Mouse (Mus musculus) testis, postnatal 10 days (tissue): ENCODE results near the gene Camk1d.
"Not testable (repeated sequence)": the region's sequence is repeated elsewhere in the genome, so short reads cannot be mapped to it uniquely, and the experiment has no call there.

ENCODE experiments used
- DNase-seq: peaks from one replicate; pipeline ENCODE4 v3.0.0; 2021; ENCODE audit warnings: low spot score

The Camk1d gene

DNA sequence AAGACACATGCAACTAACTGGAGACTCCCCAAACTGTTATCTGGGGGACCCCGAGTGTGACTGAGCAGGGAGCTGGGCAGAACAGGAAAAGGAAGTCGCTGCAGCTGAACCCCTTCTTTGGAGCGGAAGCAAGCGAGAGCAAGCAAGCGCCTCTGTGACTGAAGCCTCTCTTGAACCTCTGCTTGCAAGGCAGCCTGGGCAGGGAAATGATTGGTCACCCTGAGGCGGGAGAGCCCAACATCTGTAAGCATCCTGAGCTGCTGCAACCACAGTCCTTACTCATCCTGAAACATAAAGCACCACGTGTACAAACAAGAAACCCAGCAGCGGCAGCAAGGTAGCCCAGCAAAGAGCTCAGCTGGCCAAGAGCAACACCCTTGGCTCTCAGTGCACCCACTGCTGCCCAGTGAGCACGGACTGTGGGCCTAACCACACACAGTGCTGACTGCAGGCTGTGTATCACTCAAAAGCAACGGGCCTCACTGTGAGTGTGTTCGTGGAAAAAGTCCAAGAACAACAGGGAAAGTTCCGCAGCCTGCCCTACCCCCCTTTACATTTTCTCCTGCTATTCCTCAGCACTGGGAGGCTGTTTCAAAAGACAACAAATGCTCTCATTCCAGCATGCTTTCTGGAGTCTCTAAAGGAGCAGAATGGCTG, 100.5 kb downstream of the Camk1d start:
- DNase-seq, result no peak

DNA sequence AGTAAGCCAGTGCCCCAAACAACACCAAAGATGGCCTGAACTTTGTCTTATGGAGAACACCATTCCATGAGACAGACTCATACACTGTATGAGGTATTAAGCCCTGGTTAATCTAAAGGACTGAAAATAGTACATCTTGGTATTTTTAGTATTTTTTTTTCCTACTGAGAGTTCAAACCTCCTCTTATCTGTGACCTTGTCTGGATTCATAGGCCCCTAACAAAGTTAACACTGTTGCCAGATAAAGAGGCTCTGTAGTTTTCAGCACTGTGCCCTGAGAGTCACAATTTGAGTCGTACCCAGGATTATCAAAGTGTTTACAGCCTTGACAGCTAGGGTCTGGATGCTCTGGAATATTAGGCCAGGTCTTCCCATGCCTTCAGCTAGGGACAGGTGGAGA, 102.7 kb downstream of the Camk1d start:
- DNase-seq, result no peak

- DNase-seq, result no peak
Observed at GRCm38 (mm10) chr2:5610521-5610920, 103.8 kb downstream of the Camk1d start.

- DNase-seq, result no peak
Observed at GRCm38 (mm10) chr2:5607920-5608841, 106.1 kb downstream of the Camk1d start.

GRCm38 (mm10) chr2:5605849-5606248, 108.5 kb downstream of the Camk1d start:
- no peak for DNase-seq

GRCm38 (mm10) chr2:5602044-5602443, 112.3 kb downstream of the Camk1d start:
- DNase-seq, result no peak

GRCm38 (mm10) chr2:5601243-5601642, 113.1 kb downstream of the Camk1d start:
- not testable (repeated sequence) for DNase-seq

DNA sequence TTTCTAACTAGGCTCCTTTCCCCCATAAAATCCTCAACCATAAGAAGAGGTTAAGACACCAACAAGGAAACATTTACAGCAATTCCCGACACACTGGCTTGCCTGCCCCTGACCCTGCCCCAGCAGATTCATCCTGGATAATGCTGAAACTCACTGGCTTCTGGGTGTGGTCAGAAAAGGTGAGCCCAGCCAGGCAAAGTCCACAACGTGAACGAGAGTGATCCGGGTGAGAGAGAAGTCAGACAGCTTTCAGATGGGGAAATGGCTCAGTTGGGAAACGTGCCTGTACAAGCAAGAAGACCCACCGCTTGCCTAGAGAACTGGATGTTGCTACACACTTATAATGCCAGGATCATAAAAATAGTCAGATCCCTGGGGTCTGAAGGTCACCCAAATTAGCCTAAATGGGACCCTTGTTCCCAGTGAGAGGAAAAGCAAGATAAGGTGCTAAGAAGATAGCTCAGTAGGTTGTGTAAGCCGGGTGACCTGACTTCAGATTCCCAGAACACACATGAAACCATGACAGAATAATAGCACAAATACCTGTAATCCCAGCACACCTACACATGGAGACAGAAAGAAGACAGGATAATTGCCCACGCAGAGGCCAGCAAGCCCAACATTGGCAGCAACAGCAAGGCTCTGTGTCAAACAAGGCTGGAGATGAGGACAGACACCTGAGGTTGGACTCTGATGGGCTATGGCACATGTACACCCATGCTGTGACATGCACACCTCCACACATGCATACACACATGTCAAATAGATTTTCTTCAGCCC, 113.9 kb downstream of the Camk1d start:
- DNase-seq, result no peak

GRCm38 (mm10) chr2:5599713-5600112, 114.6 kb downstream of the Camk1d start:
- DNase-seq, result no peak

- DNase-seq, result no peak
Observed at GRCm38 (mm10) chr2:5598533-5598932, 115.8 kb downstream of the Camk1d start.

DNA sequence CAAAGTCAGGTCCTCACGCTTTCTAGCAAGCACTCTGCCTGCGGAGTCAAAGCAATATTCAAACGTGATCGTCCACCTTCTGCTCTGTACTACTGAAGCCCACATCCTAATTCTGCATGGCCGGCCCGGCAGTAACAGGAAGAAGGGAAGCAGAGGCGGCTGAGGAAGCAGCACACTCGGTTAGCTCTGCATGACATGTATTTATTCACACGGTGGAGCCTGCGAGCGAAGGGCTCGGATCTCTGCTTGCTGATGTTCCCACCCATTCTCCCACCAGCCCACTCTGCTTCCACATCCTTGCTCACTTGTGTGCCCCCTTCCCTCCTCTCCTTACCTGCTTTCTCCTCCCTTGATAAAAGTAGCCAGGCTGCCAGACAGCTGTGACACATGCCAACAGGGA, 117.4 kb downstream of the Camk1d start:
- no peak for DNase-seq

GRCm38 (mm10) chr2:5595356-5596191, 118.7 kb downstream of the Camk1d start:
- no peak for DNase-seq

DNA sequence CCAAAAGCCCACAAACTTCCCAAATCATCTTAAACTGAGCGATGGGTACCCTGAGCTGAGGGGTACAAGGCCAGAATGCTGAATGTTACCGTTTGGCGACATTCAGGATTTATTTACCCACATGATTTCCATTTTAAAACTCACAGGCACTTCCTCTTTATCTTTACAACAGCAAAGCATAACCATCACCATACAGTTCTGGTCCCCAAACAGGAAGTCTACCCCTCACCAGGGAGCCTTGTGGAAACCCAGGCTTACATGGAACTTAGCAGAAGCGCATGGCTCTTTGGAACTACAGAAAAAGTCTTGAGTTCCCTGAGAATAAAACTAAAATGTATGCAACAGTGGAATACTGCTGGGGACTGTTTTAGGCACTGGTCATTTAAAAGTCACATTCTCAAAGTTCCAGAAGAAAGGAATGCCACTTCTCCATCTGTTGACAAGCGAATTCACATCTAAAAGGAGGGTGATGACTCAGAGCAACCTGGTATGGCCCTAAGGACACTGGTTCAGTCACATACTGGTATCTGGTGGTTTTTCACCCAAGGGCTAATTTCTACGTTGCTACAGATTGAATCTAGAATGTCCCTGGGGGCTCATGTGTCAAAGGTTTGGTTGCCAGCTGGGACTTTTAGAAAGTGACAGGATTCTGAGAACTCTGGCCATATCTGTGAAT, 121.7 kb downstream of the Camk1d start:
- DNase-seq, result no peak

DNA sequence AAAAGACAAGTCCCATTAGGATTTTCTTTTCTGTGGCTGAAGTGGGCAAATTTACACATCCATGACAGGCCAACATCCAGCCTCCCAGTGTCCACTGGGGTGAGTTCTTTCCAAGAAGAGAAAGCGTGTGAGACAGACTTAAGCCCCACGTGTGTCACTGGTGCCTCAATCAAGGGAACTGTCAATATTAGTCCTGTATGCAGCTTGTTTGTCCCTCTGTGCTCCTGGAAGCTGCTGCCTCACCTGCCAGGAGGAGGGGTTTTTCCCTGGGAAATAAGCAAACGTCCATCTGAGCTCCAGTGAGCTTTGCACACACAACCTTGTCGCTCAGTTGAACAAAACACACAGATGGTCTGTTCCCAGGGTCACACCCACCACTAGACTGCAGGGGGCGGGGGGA, 124.2 kb downstream of the Camk1d start:
- DNase-seq, result no peak

- no peak for DNase-seq
Observed at GRCm38 (mm10) chr2:5589163-5589562, 125.2 kb downstream of the Camk1d start.

DNA sequence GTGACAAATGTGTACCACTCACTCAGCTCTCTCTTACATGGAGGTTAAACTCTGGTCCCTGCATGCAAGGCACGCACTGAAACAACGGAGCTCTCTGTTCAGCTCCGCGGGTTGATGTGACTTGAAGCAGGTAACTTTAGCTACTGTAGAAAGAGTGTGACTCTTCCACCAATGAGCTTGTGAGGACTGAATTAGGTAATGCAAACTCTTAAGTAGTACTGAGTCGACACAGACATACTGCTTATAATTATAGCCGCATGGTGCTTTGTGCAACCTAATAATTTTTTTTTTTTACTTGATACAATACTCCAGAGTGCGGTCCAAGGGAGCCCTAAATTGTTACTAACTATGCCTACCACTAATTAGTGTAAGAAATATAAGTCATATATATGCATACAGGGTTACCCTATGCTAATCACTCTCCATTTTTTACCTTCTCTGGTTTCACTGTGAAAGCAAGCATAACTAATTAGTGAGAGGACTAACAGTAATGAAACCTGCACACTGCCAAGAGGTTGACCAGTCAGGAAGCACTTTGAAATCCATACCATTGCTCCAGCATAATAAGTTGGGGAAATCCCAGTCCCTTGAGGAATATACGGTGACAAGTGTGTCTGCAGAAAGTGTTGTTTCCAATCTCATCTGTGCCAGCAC, 125.9 kb downstream of the Camk1d start:
- no peak for DNase-seq

DNA sequence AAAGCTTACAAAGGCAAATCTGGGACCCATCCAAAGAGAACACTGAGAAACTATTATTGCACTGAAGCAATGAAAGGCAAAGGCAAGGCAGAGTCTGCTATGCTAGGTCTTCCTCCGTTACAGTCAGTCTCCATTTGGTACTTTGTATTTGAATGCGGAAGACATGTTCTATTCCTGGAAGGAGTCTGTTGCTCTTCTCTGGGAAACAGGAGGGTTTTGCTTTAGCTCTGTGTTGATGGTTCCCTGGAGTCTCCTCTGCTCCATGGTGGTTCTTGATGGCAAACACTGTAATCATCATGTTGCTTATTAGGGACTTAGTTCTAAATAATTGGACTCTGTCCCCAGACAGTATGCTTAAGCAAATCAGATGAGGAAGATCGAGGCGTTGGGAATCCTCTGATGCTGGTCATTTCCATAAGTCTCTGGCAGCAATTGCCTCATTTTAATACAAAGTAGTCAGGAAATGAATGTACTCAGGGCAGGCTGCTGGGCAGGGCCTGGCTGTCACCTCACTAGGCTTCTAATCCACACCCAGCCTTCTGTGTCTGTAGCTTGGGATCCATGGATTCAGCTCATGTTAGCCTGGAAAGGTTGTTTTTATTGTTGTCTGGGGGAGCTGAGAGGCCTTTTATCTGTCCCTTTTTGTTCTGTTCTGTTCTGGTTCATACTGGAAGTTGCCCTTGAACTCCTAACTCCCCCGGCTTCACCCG, 129.8 kb downstream of the Camk1d start:
- DNase-seq, result no peak

- DNase-seq, result no peak
Observed at GRCm38 (mm10) chr2:5579391-5579790, 134.9 kb downstream of the Camk1d start.

- no peak for DNase-seq
Observed at GRCm38 (mm10) chr2:5577399-5578129, 136.8 kb downstream of the Camk1d start.
